Mouse (Mus musculus) adrenal gland, postnatal 10 days (tissue): ENCODE data around the gene Rps19. TPM values are rescaled to one million over a fixed set of nuclear protein-coding genes. Genes with fewer than 3 reads are reported as not detected.
"Not testable (repeated sequence)": the region's sequence is repeated elsewhere in the genome, so short reads cannot be mapped to it uniquely, and the experiment has no call there.

Experiments used
- DNase-seq: peaks from one replicate; pipeline ENCODE4 v3.0.0; 2021; ENCODE audit warnings: mixed read lengths
- total RNA-seq, 2 experiments: library from RNA; stranded (reverse); gene quantifications; 2 replicates each; pipeline ENCODE4 v1.2.3; 2021

Rps19 gene
- total RNA-seq, 2 experiments from 2014 or later = 1,109 to 1,195 TPM

DNA sequence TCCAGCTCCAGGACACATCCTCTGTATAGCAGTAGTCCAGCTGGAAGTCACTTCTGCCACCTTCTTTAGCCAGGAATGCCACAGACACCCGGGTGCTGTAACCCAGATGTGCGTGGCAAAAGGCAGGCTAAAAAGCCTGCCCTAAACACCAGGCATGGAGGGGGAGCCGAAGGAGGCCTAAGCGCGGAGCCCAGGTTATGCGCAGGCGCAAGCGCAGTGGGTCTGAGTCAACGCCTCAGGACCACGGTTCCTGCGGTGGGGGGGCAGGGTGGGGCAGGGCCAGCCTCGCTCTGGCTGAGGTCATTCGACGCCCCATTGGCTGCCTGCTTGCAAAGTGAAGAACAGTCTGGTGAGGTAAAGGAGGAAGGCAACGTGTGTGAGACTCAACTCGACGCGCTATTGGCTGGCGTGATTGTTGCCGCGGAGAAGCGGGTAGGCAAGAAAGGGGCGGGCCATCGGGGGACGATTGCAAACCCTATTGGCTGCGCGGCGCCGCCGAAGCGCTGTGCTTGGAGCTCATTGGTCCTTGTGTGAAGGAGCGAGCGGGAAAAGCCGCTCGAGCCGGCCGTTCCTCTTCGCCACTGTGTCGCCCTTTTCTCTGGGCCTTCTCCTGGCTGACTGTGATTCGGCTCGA is 14.5 kb upstream of the Rps19 start, which contains the start of the genes Lypd4 and Dmrtc2:
Gene Lypd4, minus strand, starts transcription at position 410 of the 634 bp plus-strand sequence.
Gene Dmrtc2, plus strand, starts transcription at position 526 of the 634 bp plus-strand sequence.
- no peak for DNase-seq

- DNase-seq = no peak
These were observed 6.6 kb upstream of the Rps19 start for GRCm38 (mm10) chr7:24877588-24877987.

DNA sequence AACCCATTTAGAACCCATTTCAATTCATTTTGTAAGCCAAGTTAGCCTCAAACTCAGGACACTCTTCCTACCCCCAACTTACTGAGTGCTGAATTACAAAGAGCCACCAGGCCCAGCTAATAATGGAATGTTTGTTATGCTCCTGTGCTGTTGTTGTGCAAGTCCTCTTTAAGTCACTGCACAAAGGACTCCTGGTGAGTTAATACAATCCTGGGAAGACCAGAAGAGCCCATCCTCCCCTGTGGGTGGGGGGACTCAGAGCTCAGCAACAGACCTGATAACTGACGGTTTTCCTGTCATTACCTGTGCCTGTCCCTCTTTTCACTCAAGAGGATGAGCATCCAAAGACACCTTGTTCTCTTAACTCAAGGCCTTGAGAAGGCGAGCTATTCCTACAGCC is 4.6 kb upstream of the Rps19 start:
- no peak for DNase-seq

GRCm38 (mm10) chr7:24882416-24883199 is 1.6 kb upstream of the Rps19 start:
- peak; percentile 49 for DNase-seq

GRCm38 (mm10) chr7:24884693-24885291 is 621 bp downstream of the Rps19 start:
- no peak for DNase-seq

GRCm38 (mm10) chr7:24885468-24886307 is 1.5 kb downstream of the Rps19 start:
- DNase-seq = no peak

GRCm38 (mm10) chr7:24886308-24886633 is 2.1 kb downstream of the Rps19 start:
- peak; percentile 66 for DNase-seq

- no peak for DNase-seq
These were observed 2.9 kb downstream of the Rps19 start for GRCm38 (mm10) chr7:24887096-24887495.

- no peak for DNase-seq
These were observed 5.5 kb downstream of the Rps19 start for GRCm38 (mm10) chr7:24889431-24890220.

- DNase-seq = peak; percentile 83
These were observed 6.4 kb downstream of the Rps19 start for GRCm38 (mm10) chr7:24890281-24891216.

GRCm38 (mm10) chr7:24891241-24892124 is 7.3 kb downstream of the Rps19 start:
- no peak for DNase-seq

DNA sequence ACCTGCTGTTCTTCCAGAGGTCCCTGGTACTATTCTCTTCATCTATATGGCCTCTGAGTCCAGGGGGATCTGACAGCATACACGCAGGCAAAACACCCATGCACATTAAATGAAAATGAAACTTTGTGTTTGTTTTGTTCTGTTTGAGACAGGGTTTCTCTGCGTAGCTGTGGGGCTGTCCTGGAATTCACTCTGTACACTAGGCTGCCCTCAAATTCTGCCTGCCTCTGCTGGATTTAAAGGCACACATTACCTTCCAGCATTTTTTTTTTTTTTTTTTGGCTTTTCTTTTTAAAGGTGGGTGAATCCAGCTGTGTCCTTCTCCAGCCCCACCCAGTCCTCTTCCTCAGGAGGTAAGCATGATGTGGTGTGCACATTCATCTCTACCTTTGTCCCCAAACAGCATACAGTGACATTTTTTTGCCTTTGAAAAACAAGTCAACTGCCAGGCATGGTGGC is 8.0 kb downstream of the Rps19 start:
- no peak for DNase-seq

- not testable (repeated sequence) for DNase-seq
These were observed 11.6 kb downstream of the Rps19 start for GRCm38 (mm10) chr7:24895749-24896148.

- DNase-seq = no peak
These were observed 12.1 kb downstream of the Rps19 start for GRCm38 (mm10) chr7:24896269-24896668.

- no peak for DNase-seq
These were observed 13.1 kb downstream of the Rps19 start, which contains the start of gene Cd79a for GRCm38 (mm10) chr7:24897224-24897623. TSS of gene Cd79a (plus strand) at chr7:24897381.

- DNase-seq = no peak
These were observed 13.8 kb downstream of the Rps19 start for GRCm38 (mm10) chr7:24897959-24898358.

DNA sequence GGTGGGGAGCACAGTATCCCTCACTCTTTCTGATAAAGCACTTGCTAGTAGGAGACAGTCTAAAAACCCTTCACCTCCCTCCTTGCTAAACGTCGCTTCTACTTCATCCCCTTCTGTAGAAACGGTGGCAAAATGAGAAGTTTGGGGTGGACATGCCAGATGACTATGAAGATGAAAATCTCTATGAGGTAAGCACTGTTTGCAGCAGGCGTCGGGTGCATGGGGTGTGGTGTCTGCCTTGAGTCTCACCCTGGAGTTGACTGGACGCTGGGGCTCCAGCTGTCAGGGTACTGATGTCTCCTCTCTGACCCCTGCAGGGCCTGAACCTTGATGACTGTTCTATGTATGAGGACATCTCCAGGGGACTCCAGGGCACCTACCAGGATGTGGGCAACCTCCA is 16.9 kb downstream of the Rps19 start:
- DNase-seq = no peak

- no peak for DNase-seq
These were observed 17.7 kb downstream of the Rps19 start for GRCm38 (mm10) chr7:24901842-24902241.

- no peak for DNase-seq
These were observed 18.1 kb downstream of the Rps19 start for GRCm38 (mm10) chr7:24902264-24902629.
